Mouse (Mus musculus) spleen, adult 2 months (tissue): Measurements from ENCODE around the gene Sec22c.

Experiments used
- CTCF ChIP-seq: fragments of 200-500 bp; IDR thresholded peaks from 2 replicates; pipeline ENCODE4 v1.5.1; 2011; ENCODE audit warnings: mild to moderate bottlenecking, inconsistent platforms; ENCODE audit not compliant: insufficient read depth, insufficient read length, insufficient replicate concordance; ENCODE audit errors: extremely low read depth
- POLR2A ChIP-seq: fragments of 200-500 bp; IDR thresholded peaks from 2 replicates; pipeline ENCODE4 v1.6.1; 2011; ENCODE audit warnings: low read depth, low read length, inconsistent platforms

DNA sequence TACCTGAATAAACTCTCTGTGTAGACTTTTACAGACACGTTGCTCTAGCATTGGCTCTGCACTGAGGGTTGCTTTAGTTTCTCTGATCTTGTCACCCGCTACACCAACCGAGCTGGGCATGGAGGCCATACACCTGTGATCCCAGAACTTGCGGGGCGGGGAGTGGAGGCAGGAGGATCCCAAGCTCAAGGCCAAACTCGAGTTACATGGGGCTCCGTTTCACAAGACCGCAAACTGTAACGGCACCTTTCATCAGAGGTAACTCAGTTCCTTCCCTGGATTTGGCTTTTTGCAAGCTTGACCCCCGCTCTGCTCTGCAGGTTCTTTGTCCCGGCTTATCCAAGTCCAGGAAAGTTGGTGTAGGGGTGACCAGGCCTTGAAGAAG is 1.0 kb downstream of the Sec22c start:
- no peak for TF ChIP-seq CTCF
- TF ChIP-seq POLR2A = no peak
